In the genomic region with DNA sequence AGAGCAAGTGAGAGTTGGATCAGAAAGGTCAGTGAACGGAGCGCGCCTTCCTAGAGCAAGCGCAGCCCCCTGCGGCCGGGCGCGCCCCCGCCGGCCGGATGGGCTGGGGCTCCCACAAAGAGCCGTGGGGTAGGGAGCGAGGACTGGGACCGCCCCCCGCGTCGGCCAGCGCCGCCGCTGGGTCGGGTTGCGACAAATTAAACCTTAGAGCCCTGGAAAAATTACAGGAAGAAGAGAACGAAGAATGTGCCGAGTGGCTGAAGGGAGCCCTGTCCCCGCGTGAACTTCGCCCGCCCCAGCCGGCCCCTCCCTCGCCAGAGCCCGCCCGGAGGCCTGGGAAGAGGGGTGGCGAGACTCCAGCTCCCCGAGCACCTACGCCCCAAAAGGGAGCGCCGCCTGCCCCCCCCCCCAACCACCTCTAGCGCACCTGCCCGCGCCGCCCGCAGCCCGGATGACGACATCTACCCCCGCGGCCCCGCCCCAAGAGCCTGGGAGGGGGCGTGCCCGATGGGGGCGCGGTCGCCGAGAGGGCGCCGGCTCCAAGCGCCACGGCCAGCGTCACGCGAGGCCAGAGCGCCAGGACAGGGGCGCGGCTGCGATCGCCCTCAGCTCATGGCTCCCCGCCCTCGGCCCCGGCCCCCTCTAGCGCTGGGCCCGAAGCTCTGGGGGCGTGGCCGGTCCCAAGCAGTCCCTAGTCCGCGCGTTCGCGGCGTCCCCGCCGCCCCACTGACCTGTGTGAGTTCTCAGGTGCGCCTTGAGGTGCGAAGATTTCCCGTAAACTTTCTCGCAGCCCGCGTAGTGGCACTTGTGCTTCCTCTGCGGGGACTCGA, we compare ENCODE assay signal across 8 mouse cellular contexts. TPM values are rescaled to one million over a fixed set of nuclear protein-coding genes. Genes with fewer than 3 reads are reported as not detected.
DNase-seq lines count a peak whose midpoint lies in the region; ATAC-seq lines count a peak whose summit lies in the region.

No protein-coding gene starts in this region.

- DNase-seq in Muller cell, postnatal 12 days (ENCODE audit: inconsistent ontology term): peak; percentile 91
- DNase-seq in cerebellum, adult 11 months: peak; percentile 80
- peak; percentile 73 for DNase-seq in hindbrain, embryonic 10.5 days (ENCODE audit: low spot score)
- DNase-seq in left cerebral cortex, postnatal 14 days (ENCODE audit: low spot score in 2 of 2): peak; percentile 58 to 65
- DNase-seq in right cerebral cortex, postnatal 25 days: peak; percentile 76
- peak; percentile 83 to 86 for DNase-seq in urinary bladder, postnatal 4 days (ENCODE audit: low spot score in 2 of 2)

- peak overlapping the region; percentile 95 for H3K27ac ChIP-seq in forebrain, embryonic 15.5 days (replicated peaks)
- peak overlapping the region; percentile 99 for H3K27ac ChIP-seq in hindbrain, embryonic 10.5 days

- H3K9ac ChIP-seq in forebrain, embryonic 15.5 days (replicated peaks): peak overlapping the region; percentile 81

- H3K36me3 ChIP-seq in forebrain, embryonic 15.5 days: no peaks in the 10 kb centered on the region
- H3K36me3 ChIP-seq in hindbrain, embryonic 10.5 days: no peaks in the 10 kb centered on the region

- peaks cover 33% of the 10 kb centered on the region for H3K4me1 ChIP-seq in forebrain, embryonic 15.5 days
- H3K4me1 ChIP-seq in hindbrain, embryonic 10.5 days (replicated peaks): peaks cover 45% of the 10 kb centered on the region

- H3K27me3 ChIP-seq in forebrain, embryonic 15.5 days: no peaks in the 10 kb centered on the region
- H3K27me3 ChIP-seq in hindbrain, embryonic 10.5 days (ENCODE audit: insufficient read depth, poor library complexity, severe bottlenecking): peaks cover 21% of the 10 kb centered on the region; the same call in 1 of the 2 replicates

- under 1% methylated on average over 81 of the region's 88 CpGs for WGBS in forebrain, embryonic 15.5 days
- under 1% methylated on average over 86 of the region's 88 CpGs for WGBS in hindbrain, embryonic 10.5 days

- ATAC-seq in forebrain, embryonic 15.5 days (replicated peaks): peak; percentile 0; the same call in 1 of the 2 replicates
- ATAC-seq in megakaryocyte progenitor cell, adult 5-6 weeks (replicated peaks; ENCODE audit: poor library complexity): peak; percentile 15

- H3K9me3 ChIP-seq in forebrain, embryonic 15.5 days: no peaks in the 10 kb centered on the region
- no peaks in the 10 kb centered on the region for H3K9me3 ChIP-seq in hindbrain, embryonic 10.5 days

- peak overlapping the region; percentile 97 for H3K4me2 ChIP-seq in forebrain, embryonic 15.5 days (replicated peaks)

- intact Hi-C loops in left cerebral cortex, postnatal 14 days (cut with DNase I): loop anchor here (2.0 to 5.0 kb wide), 6 partner anchors 41 to 225 kb away; no protein-coding TSS in a partner anchor

- peak overlapping the region; percentile 77 for H3K4me3 ChIP-seq in forebrain, embryonic 15.5 days
- H3K4me3 ChIP-seq in hindbrain, embryonic 10.5 days: peak overlapping the region; percentile 97

RNA-seq across cellular contexts. Expression of gene Klf13, which starts 1.3 kb away (rescaled TPM):
- 34.7 and 34.8 TPM in 2 replicates for polyA plus RNA-seq in forebrain, embryonic 15.5 days (2015; fragmentation: Nextera tagmentation; extraction: Ambion mirVana)
- polyA plus RNA-seq in hindbrain, embryonic 10.5 days (2016; fragmentation: Nextera tagmentation; extraction: Ambion mirVana): 31.7 and 33.4 TPM in 2 replicates
- 100 to 1,000 TPM; 168 to 175 TPM for total RNA-seq in left cerebral cortex, postnatal 14 days (2021)
- total RNA-seq in megakaryocyte progenitor cell, adult 5-6 weeks (2015): 37.6 and 46.3 TPM in 2 replicates
- 16.9 and 24.3 TPM in 2 replicates for total RNA-seq in megakaryocyte progenitor cell, adult 5-6 weeks (2017)

RNA-seq across cellular contexts. Expression of gene E030018B13Rik, which starts 20.8 kb away (rescaled TPM):
- 0.31 and 0.39 TPM in 2 replicates for polyA plus RNA-seq in forebrain, embryonic 15.5 days (2015; fragmentation: Nextera tagmentation; extraction: Ambion mirVana)
- not detected in 2 replicates for polyA plus RNA-seq in hindbrain, embryonic 10.5 days (2016; fragmentation: Nextera tagmentation; extraction: Ambion mirVana)
- not detected for total RNA-seq in left cerebral cortex, postnatal 14 days (2021)
- not detected in 2 replicates for total RNA-seq in megakaryocyte progenitor cell, adult 5-6 weeks (2015)
- total RNA-seq in megakaryocyte progenitor cell, adult 5-6 weeks (2017): not detected in 2 replicates

Comparison
In these comparisons a context has a peak if more than half of its experiments do, and no peak if none do; other contexts are left out.
1. Peak in every context shown above with its lines: DNase-seq, ATAC-seq, H3K4me3 ChIP-seq and H3K27ac ChIP-seq.